Mouse (Mus musculus) liver, postnatal 0 days (tissue): ENCODE data around the gene Atp2b1. TPM values are rescaled to one million over a fixed set of nuclear protein-coding genes. Genes with fewer than 3 reads are reported as not detected.

Experiments
- ATAC-seq: fragments of 200-750 bp; cut with Nextera tagmentation; 2 replicates; pipeline ENCODE4 v1.8.0; 2017; ENCODE audit warnings: mild to moderate bottlenecking, moderate library complexity
- DNase-seq: peaks from one replicate; pipeline ENCODE4 v3.0.0-alpha.2; 2016
- H3K27ac ChIP-seq: fragments of 300-500 bp; sonication (generic); 2 replicates; pipeline ENCODE4 v1.5.1; 2014; ENCODE audit warnings: antibody characterized with exemption, moderate library complexity, mild to moderate bottlenecking, low read depth
- H3K27me3 ChIP-seq: fragments of 300-500 bp; sonication (generic); 2 replicates; pipeline ENCODE4 v1.6.1; 2014; ENCODE audit warnings: low read length, control low read depth, mixed read lengths; ENCODE audit not compliant: insufficient read depth
- H3K36me3 ChIP-seq: fragments of 300-500 bp; sonication (generic); replicated peaks from 2 replicates; pipeline ENCODE4 v1.6.1; 2014; ENCODE audit warnings: mild to moderate bottlenecking, control low read depth, low read length, moderate library complexity, mixed read lengths; ENCODE audit not compliant: insufficient read depth
- H3K4me1 ChIP-seq: fragments of 300-500 bp; sonication (generic); 2 replicates; pipeline ENCODE4 v1.6.1; 2014; ENCODE audit warnings: antibody characterized with exemption, mild to moderate bottlenecking, control low read depth; ENCODE audit not compliant: insufficient read depth
- H3K4me2 ChIP-seq: fragments of 300-500 bp; sonication (generic); 2 replicates; pipeline ENCODE4 v1.6.1; 2014; ENCODE audit warnings: low read depth, mild to moderate bottlenecking, low read length, moderate library complexity, mixed read lengths
- H3K4me3 ChIP-seq: fragments of 300-500 bp; sonication (generic); 2 replicates; pipeline ENCODE4 v1.5.1; 2014; ENCODE audit warnings: low read depth, low read length
- H3K9ac ChIP-seq: fragments of 300-500 bp; sonication (generic); replicated peaks from 2 replicates; pipeline ENCODE4 v1.6.1; 2014; ENCODE audit warnings: mild to moderate bottlenecking, moderate library complexity
- H3K9me3 ChIP-seq: fragments of 300-500 bp; sonication (generic); 2 replicates; pipeline ENCODE4 v1.6.1; 2016; ENCODE audit warnings: mild to moderate bottlenecking, control low read depth, low read length, mixed read lengths
- CTCF ChIP-seq: sonication (generic); IDR thresholded peaks from 2 replicates; pipeline ENCODE4 v1.5.1; 2016; ENCODE audit warnings: antibody characterized with exemption, low read depth
- EP300 ChIP-seq: IDR thresholded peaks from 2 replicates; pipeline ENCODE4 v1.6.1; 2016; ENCODE audit warnings: antibody characterized with exemption, low read depth, mild to moderate bottlenecking
- WGBS: fragments of 180-500 bp; shearing (Covaris S2); extraction: QIAGEN DNeasy Blood & Tissue Kit; methylation state at CpG from one replicate; pipeline ENCODE4 v1.1.7; 2014; ENCODE audit not compliant: insufficient replicate concordance; 5-methylcytosine and 5-hydroxymethylcytosine counted together
- polyA plus RNA-seq: library from polyadenylated mRNA; unstranded; fragments of >200 nt; fragmentation: Nextera tagmentation; extraction: Ambion mirVana; gene quantifications from 2 replicates; pipeline ENCODE4 v1.2.1, GENCODE M21; 2015

Gene Atp2b1
- polyA plus RNA-seq, 1 experiment from 2014 or later = 37.0 TPM

DNA sequence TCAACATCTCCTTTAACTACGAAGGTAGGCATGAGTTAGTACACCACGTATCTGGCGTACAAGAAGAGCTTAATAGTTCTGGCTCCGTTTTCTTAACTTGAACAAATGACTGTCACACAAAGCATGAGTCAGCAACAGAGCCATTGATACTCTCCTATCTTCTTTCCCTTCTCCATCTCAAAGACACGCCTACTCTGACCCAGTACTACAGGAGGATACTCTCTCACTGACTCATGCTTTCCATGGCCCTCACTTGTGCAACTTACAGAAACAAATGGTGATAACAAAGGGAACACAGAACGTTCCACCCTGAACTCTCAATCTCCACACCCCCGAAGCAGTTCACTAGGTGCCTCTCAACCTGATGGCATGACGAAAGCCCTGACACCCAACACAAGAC is 34.1 kb upstream of the Atp2b1 start:
- Histone ChIP-seq H3K4me2 (peak overlapping the region; percentile 13; the same call in 1 of the 2 replicates), H3K36me3 (no peaks in the 10 kb centered on the region), H3K4me3 (no peak overlapping the region), H3K27me3 (no peaks in the 10 kb centered on the region), H3K9ac (no peak overlapping the region), H3K27ac (peak overlapping the region; percentile 51), H3K9me3 (no peaks in the 10 kb centered on the region), H3K4me1 (peaks cover 12% of the 10 kb centered on the region)
- DNase-seq (peak; percentile 17), ATAC-seq (peak; percentile 85)
- no peak for TF ChIP-seq CTCF
- no peak for TF ChIP-seq EP300
- 56% methylated on average over 8 of the region's 8 CpGs for WGBS

GRCm38 (mm10) chr10:98880711-98881110 is 33.5 kb upstream of the Atp2b1 start:
- TF ChIP-seq CTCF = no peak
- no peak for TF ChIP-seq EP300
- Histone ChIP-seq H3K36me3 (no peaks in the 10 kb centered on the region), H3K4me1 (peaks cover 12% of the 10 kb centered on the region), H3K27me3 (no peaks in the 10 kb centered on the region), H3K4me3 (no peak overlapping the region), H3K9ac (no peak overlapping the region), H3K27ac (peak overlapping the region; percentile 51), H3K9me3 (no peaks in the 10 kb centered on the region), H3K4me2 (no peak overlapping the region)
- DNase-seq = no peak
- 34% methylated on average over 2 of the region's 2 CpGs for WGBS
- peak; percentile 30; the same call in 1 of the 2 replicates for ATAC-seq

DNA sequence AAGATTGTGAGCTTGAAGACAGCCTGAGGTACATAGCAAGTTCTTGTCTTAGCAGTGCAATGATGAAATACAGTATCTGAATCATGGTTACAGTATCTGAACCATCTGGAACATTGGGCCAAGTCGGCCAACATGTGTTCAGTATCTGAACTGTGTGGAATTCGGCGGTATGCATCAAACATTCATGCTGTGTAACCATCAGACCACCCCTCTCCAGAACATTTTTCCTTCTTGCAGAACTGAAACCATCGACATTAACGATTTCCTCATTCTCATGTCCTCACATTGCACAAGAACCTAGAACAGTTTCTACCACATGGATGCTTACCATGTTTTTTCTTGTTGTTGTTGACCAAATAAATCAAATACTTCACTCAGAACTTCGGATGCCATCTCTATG is 32.7 kb upstream of the Atp2b1 start:
- TF ChIP-seq CTCF (no peak), EP300 (no peak)
- ATAC-seq (no peak), DNase-seq (no peak)
- peaks cover 12% of the 10 kb centered on the region for H3K4me1 ChIP-seq
- peak overlapping the region; percentile 17 for H3K27ac ChIP-seq
- H3K4me2 ChIP-seq = no peak overlapping the region
- no peak overlapping the region for H3K4me3 ChIP-seq
- no peaks in the 10 kb centered on the region for H3K27me3 ChIP-seq
- no peak overlapping the region for H3K9ac ChIP-seq
- no peaks in the 10 kb centered on the region for H3K36me3 ChIP-seq
- H3K9me3 ChIP-seq = no peaks in the 10 kb centered on the region
- WGBS = 75% methylated on average over 6 of the region's 6 CpGs

DNA sequence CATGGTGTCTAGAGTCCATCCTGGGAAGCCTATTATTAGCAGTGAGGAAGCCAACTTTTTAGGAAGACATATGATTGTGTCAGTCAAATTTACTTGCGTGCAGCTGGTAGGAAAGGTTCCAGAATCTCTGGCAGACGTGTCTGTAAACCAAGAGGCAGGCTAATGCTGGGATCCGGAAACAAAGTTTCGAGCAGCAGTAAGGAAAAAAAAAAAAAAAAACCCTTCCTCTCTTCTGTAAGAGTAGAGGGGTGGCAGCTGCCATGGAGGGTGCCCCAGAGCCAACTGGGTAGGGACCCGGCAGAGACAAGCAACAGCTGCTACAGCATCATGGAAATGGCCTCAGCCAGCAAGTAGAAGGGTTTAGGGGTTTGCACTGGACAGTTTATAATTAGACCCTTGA is 31.6 kb upstream of the Atp2b1 start:
- TF ChIP-seq CTCF (no peak), EP300 (no peak)
- H3K4me2 ChIP-seq = no peak overlapping the region
- H3K9me3 ChIP-seq = no peaks in the 10 kb centered on the region
- ATAC-seq (no peak), DNase-seq (no peak)
- no peak overlapping the region for H3K27ac ChIP-seq
- no peaks in the 10 kb centered on the region for H3K27me3 ChIP-seq
- H3K9ac ChIP-seq = no peak overlapping the region
- no peaks in the 10 kb centered on the region for H3K36me3 ChIP-seq
- WGBS = 84% methylated on average over 5 of the region's 5 CpGs
- peaks cover 12% of the 10 kb centered on the region for H3K4me1 ChIP-seq
- H3K4me3 ChIP-seq = no peak overlapping the region

DNA sequence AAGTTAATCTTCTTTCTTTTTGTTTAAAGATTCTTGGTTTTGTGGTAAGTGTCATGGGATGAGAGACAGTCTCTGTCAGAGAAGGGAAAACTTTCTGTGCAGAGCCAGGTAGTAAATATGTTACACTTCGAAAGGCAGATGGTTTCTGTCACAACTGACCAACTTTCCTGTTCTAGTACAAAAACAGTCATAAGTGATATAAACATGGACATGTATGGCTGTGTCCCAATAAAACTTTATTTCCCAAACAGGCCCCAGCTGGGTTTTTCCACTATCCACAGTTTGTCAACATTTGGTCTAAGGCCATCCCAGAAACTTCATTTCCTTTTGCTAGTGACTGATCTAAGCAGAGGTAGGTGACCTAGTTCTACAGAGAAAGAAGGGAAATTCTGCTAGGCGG is 29.8 kb upstream of the Atp2b1 start:
- WGBS = 66% methylated on average over 2 of the region's 2 CpGs
- Histone ChIP-seq H3K9ac (no peak overlapping the region), H3K36me3 (no peaks in the 10 kb centered on the region), H3K9me3 (no peaks in the 10 kb centered on the region), H3K4me1 (peaks cover 12% of the 10 kb centered on the region), H3K27me3 (no peaks in the 10 kb centered on the region), H3K4me3 (no peak overlapping the region), H3K27ac (no peak overlapping the region), H3K4me2 (no peak overlapping the region)
- no peak for ATAC-seq
- DNase-seq = no peak
- TF ChIP-seq EP300 (no peak), CTCF (no peak)

- WGBS = 81% methylated on average over 3 of the region's 3 CpGs
- ATAC-seq = no peak
Measured at GRCm38 (mm10) chr10:98886770-98887271, 27.4 kb upstream of the Atp2b1 start.

GRCm38 (mm10) chr10:98891361-98891760 is 22.8 kb upstream of the Atp2b1 start:
- H3K27ac ChIP-seq = no peak overlapping the region
- WGBS = 85% methylated on average over 4 of the region's 4 CpGs
- H3K4me2 ChIP-seq = no peak overlapping the region
- no peak for ATAC-seq
- no peak overlapping the region for H3K9ac ChIP-seq
- no peak for DNase-seq
- H3K36me3 ChIP-seq = no peaks in the 10 kb centered on the region
- no peaks in the 10 kb centered on the region for H3K4me1 ChIP-seq
- no peaks in the 10 kb centered on the region for H3K27me3 ChIP-seq
- no peak overlapping the region for H3K4me3 ChIP-seq
- TF ChIP-seq EP300 (no peak), CTCF (no peak)
- no peaks in the 10 kb centered on the region for H3K9me3 ChIP-seq

More at GRCm38 (mm10) chr10:98886770-98887271, 27.4 kb upstream of the Atp2b1 start:
- no peak for DNase-seq
- Histone ChIP-seq H3K27me3 (no peaks in the 10 kb centered on the region), H3K4me2 (no peak overlapping the region), H3K27ac (no peak overlapping the region), H3K9ac (no peak overlapping the region), H3K4me3 (no peak overlapping the region), H3K4me1 (no peaks in the 10 kb centered on the region), H3K36me3 (no peaks in the 10 kb centered on the region), H3K9me3 (no peaks in the 10 kb centered on the region)
- TF ChIP-seq EP300 (no peak), CTCF (no peak)
